Mouse (Mus musculus): ENCODE measurements around the gene Cd79b. TPM values are rescaled to one million over a fixed set of nuclear protein-coding genes. Genes with fewer than 3 reads are reported as not detected.

Gene Cd79b
- polyA plus RNA-seq, 1 experiment from 2014 or later: 7.3 TPM

Other genes starting within 250 kb of the Cd79b start
- 11.4 and 12.1 TPM in 2 replicates for gene Taco1, start 248.7 kb downstream of the Cd79b start, polyA plus RNA-seq (2015; fragmentation: Nextera tagmentation; extraction: Ambion mirVana)
- gene Map3k3, start 230.1 kb downstream of the Cd79b start, polyA plus RNA-seq (2015; fragmentation: Nextera tagmentation; extraction: Ambion mirVana): 22.1 and 24.3 TPM in 2 replicates
- gene Gm10840, start 153.9 kb downstream of the Cd79b start, polyA plus RNA-seq (2015; fragmentation: Nextera tagmentation; extraction: Ambion mirVana): not detected in 2 replicates
- gene Limd2, start 153.9 kb downstream of the Cd79b start, polyA plus RNA-seq (2015; fragmentation: Nextera tagmentation; extraction: Ambion mirVana): 201 and 217 TPM in 2 replicates
- 28.6 and 31.5 TPM in 2 replicates for gene Strada, start 112.6 kb downstream of the Cd79b start, polyA plus RNA-seq (2015; fragmentation: Nextera tagmentation; extraction: Ambion mirVana)
- gene Ccdc47, start 98.4 kb downstream of the Cd79b start, polyA plus RNA-seq (2015; fragmentation: Nextera tagmentation; extraction: Ambion mirVana): 85.4 and 89.5 TPM in 2 replicates
- 75.9 and 77.8 TPM in 2 replicates for gene Ddx42, start 97.8 kb downstream of the Cd79b start, polyA plus RNA-seq (2015; fragmentation: Nextera tagmentation; extraction: Ambion mirVana)
- gene Ftsj3, start 58.7 kb downstream of the Cd79b start, polyA plus RNA-seq (2015; fragmentation: Nextera tagmentation; extraction: Ambion mirVana): 64.3 and 70.2 TPM in 2 replicates
- gene Psmc5, start 58.6 kb downstream of the Cd79b start, polyA plus RNA-seq (2015; fragmentation: Nextera tagmentation; extraction: Ambion mirVana): 303 and 306 TPM in 2 replicates
- gene Smarcd2, start 41.8 kb downstream of the Cd79b start, polyA plus RNA-seq (2015; fragmentation: Nextera tagmentation; extraction: Ambion mirVana): 57.8 and 59.0 TPM in 2 replicates
- 0.65 and 0.82 TPM in 2 replicates for gene Tcam1, start 38.1 kb downstream of the Cd79b start, polyA plus RNA-seq (2015; fragmentation: Nextera tagmentation; extraction: Ambion mirVana)
- not detected in 2 replicates for gene Gh, start 12.9 kb downstream of the Cd79b start, polyA plus RNA-seq (2015; fragmentation: Nextera tagmentation; extraction: Ambion mirVana)
- 0.42 and 0.75 TPM in 2 replicates for gene Scn4a, start 38.5 kb upstream of the Cd79b start, polyA plus RNA-seq (2015; fragmentation: Nextera tagmentation; extraction: Ambion mirVana)
- gene Prr29, start 50.7 kb upstream of the Cd79b start, polyA plus RNA-seq (2015; fragmentation: Nextera tagmentation; extraction: Ambion mirVana): 0.23 and 0.60 TPM in 2 replicates
- gene Icam2, start 73.3 kb upstream of the Cd79b start, polyA plus RNA-seq (2015; fragmentation: Nextera tagmentation; extraction: Ambion mirVana): 68.9 and 75.5 TPM in 2 replicates
- gene Ern1, start 173.1 kb upstream of the Cd79b start, polyA plus RNA-seq (2015; fragmentation: Nextera tagmentation; extraction: Ambion mirVana): 6.6 and 7.0 TPM in 2 replicates

Data from kidney, embryonic 15.5 days (tissue).